Mouse (Mus musculus) MEL (cell line): ENCODE data around the gene Hcfc1. TPM values are rescaled to one million over a fixed set of nuclear protein-coding genes. Genes with fewer than 3 reads are reported as not detected.

ENCODE experiments used
- DNase-seq: peaks from one replicate; pipeline ENCODE4 v3.0.0; 2011; ENCODE audit warnings: low read depth, low spot score
- H3K27ac ChIP-seq: 2 replicates; pipeline ENCODE4 v1.5.1; 2012; ENCODE audit warnings: low read depth, mild to moderate bottlenecking, control low read depth, low read length, moderate library complexity; ENCODE audit not compliant: control insufficient read depth
- H3K27me3 ChIP-seq, 2 experiments: fragments of 150-350 bp in 1 of 2; sonication (generic) in 1 of 2; 2 replicates each; pipeline ENCODE4 v1.6.1; 2012; ENCODE audit warnings: low read length in 2 of 2, mild to moderate bottlenecking in 2 of 2, improper control_type of control experiment in 1 of 2, moderate library complexity in 1 of 2; ENCODE audit not compliant: insufficient read depth in 2 of 2, control insufficient read depth in 1 of 2
- H3K36me3 ChIP-seq, 2 experiments: 2 replicates each; pipeline ENCODE4 v1.6.1; 2012 to 2014; ENCODE audit warnings: low read length in 2 of 2, improper control_type of control experiment in 1 of 2, inconsistent platforms in 1 of 2, mild to moderate bottlenecking in 1 of 2; ENCODE audit not compliant: insufficient read depth in 2 of 2, control insufficient read depth in 1 of 2
- H3K4me1 ChIP-seq, 2 experiments: fragments of 150-350 bp in 1 of 2; sonication (generic) in 1 of 2; 2 replicates each; pipeline ENCODE4 v1.6.1; 2012; ENCODE audit warnings: low read length in 2 of 2, improper control_type of control experiment in 1 of 2, mild to moderate bottlenecking in 1 of 2; ENCODE audit not compliant: insufficient read depth in 2 of 2, control insufficient read depth in 1 of 2
- H3K4me3 ChIP-seq, 2 experiments: fragments of 150-350 bp in 1 of 2; sonication (generic) in 1 of 2; 2 replicates each; pipeline ENCODE4 v1.5.1; 2012; ENCODE audit warnings: low read depth in 2 of 2, low read length in 2 of 2, mild to moderate bottlenecking in 2 of 2, moderate library complexity in 2 of 2, control low read depth in 1 of 2, improper control_type of control experiment in 1 of 2; ENCODE audit not compliant: control insufficient read depth in 1 of 2, insufficient read depth in 1 of 2
- H3K79me2 ChIP-seq: 2 replicates; pipeline ENCODE4 v1.6.1; 2012; ENCODE audit warnings: mild to moderate bottlenecking, low read length, moderate library complexity; ENCODE audit not compliant: control insufficient read depth, poor library complexity, insufficient read depth
- H3K9ac ChIP-seq: 2 replicates; pipeline ENCODE4 v1.6.1; 2012; ENCODE audit warnings: low read depth, mild to moderate bottlenecking, control low read depth, low read length, moderate library complexity; ENCODE audit not compliant: control insufficient read depth, poor library complexity, severe bottlenecking
- H3K9me3 ChIP-seq: fragments of 150-350 bp; sonication (generic); replicated peaks from 2 replicates; pipeline ENCODE4 v1.6.1; 2012; ENCODE audit warnings: mild to moderate bottlenecking, low read length, improper control_type of control experiment, moderate library complexity; ENCODE audit not compliant: insufficient read depth
- BHLHE40 ChIP-seq: IDR thresholded peaks from 2 replicates; pipeline ENCODE4 v1.6.1; 2012; ENCODE audit warnings: low read depth, mild to moderate bottlenecking, inconsistent platforms, low read length, improper control_type of control experiment, borderline replicate concordance
- CHD2 ChIP-seq: IDR thresholded peaks from 2 replicates; pipeline ENCODE4 v1.6.1; 2011; ENCODE audit warnings: low read length, improper control_type of control experiment
- CTCF ChIP-seq, 3 experiments: IDR thresholded peaks in 2 of 3; conservative IDR thresholded peaks in 1 of 3; 2 replicates each; pipeline ENCODE4 v1.5.1; 2011 to 2012; ENCODE audit warnings: low read length in 3 of 3, low read depth in 2 of 3, mild to moderate bottlenecking in 2 of 3, improper control_type of control experiment in 1 of 3, inconsistent platforms in 1 of 3, mixed read lengths in 1 of 3, moderate library complexity in 1 of 3; ENCODE audit not compliant: control insufficient read depth in 1 of 3, insufficient read depth in 1 of 3, poor library complexity in 1 of 3, severe bottlenecking in 1 of 3
- ELF1 ChIP-seq: IDR thresholded peaks from 2 replicates; pipeline ENCODE4 v1.6.1; 2014; ENCODE audit warnings: low read depth, mild to moderate bottlenecking, inconsistent platforms, low read length, improper control_type of control experiment, moderate library complexity
- GABPA ChIP-seq: IDR thresholded peaks from 2 replicates; pipeline ENCODE4 v1.6.1; 2012; ENCODE audit warnings: low read depth, mild to moderate bottlenecking, inconsistent platforms, low read length, improper control_type of control experiment, moderate library complexity
- JUND ChIP-seq: IDR thresholded peaks from 2 replicates; pipeline ENCODE4 v1.6.1; 2011; ENCODE audit warnings: low read depth, mild to moderate bottlenecking, improper control_type of control experiment, low read length
- KAT2A ChIP-seq: conservative IDR thresholded peaks from 2 replicates; pipeline ENCODE4 v1.6.1; 2012; ENCODE audit warnings: low read depth, low read length, improper control_type of control experiment, inconsistent platforms
- MAFK ChIP-seq: IDR thresholded peaks from 2 replicates; pipeline ENCODE4 v1.6.1; 2011; ENCODE audit warnings: low read depth, mild to moderate bottlenecking, low read length, improper control_type of control experiment, borderline replicate concordance
- MAZ ChIP-seq: IDR thresholded peaks from 2 replicates; pipeline ENCODE4 v1.6.1; 2012; ENCODE audit warnings: low read depth, mild to moderate bottlenecking, inconsistent platforms, low read length, improper control_type of control experiment
- MEF2A ChIP-seq: IDR thresholded peaks from 2 replicates; pipeline ENCODE4 v1.6.1; 2014; ENCODE audit warnings: low read depth, mild to moderate bottlenecking, inconsistent platforms, low read length, improper control_type of control experiment; ENCODE audit not compliant: poor library complexity, insufficient replicate concordance, severe bottlenecking; ENCODE audit errors: extremely low read depth
- MYC ChIP-seq: IDR thresholded peaks from 2 replicates; pipeline ENCODE4 v1.6.1; 2011; ENCODE audit warnings: low read depth, mild to moderate bottlenecking, low read length, improper control_type of control experiment, moderate library complexity
- NELFE ChIP-seq: IDR thresholded peaks from 2 replicates; pipeline ENCODE4 v1.6.1; 2011; ENCODE audit warnings: low read depth, low read length, improper control_type of control experiment
- NRF1 ChIP-seq: IDR thresholded peaks from 2 replicates; pipeline ENCODE4 v1.6.1; 2014; ENCODE audit warnings: low read depth, mild to moderate bottlenecking, inconsistent platforms, low read length, improper control_type of control experiment, moderate library complexity; ENCODE audit not compliant: poor library complexity, insufficient read depth, severe bottlenecking
- POLR2A ChIP-seq, 2 experiments: IDR thresholded peaks; 2 replicates each; pipeline ENCODE4 v1.6.1; 2011 to 2012; ENCODE audit warnings: low read length in 2 of 2, mild to moderate bottlenecking in 2 of 2, control low read depth in 1 of 2, improper control_type of control experiment in 1 of 2, low read depth in 1 of 2, moderate library complexity in 1 of 2; ENCODE audit not compliant: control insufficient read depth in 1 of 2, insufficient read depth in 1 of 2, poor library complexity in 1 of 2
- POLR2AphosphoS2 ChIP-seq: IDR thresholded peaks from 2 replicates; pipeline ENCODE4 v1.6.1; 2011; ENCODE audit warnings: low read length, improper control_type of control experiment
- RAD21 ChIP-seq: IDR thresholded peaks from 2 replicates; pipeline ENCODE4 v1.6.1; 2011; ENCODE audit warnings: mild to moderate bottlenecking, low read depth, low read length, improper control_type of control experiment
- SIN3A ChIP-seq: IDR thresholded peaks from 2 replicates; pipeline ENCODE4 v1.6.1; 2012; ENCODE audit warnings: low read length, improper control_type of control experiment, inconsistent platforms
- SMC3 ChIP-seq: IDR thresholded peaks from 2 replicates; pipeline ENCODE4 v1.6.1; 2011; ENCODE audit warnings: low read depth, low read length, improper control_type of control experiment
- TBP ChIP-seq: IDR thresholded peaks from 2 replicates; pipeline ENCODE4 v1.8.0; 2011; ENCODE audit warnings: low read depth, low read length, improper control_type of control experiment
- TCF12 ChIP-seq: IDR thresholded peaks from 2 replicates; pipeline ENCODE4 v1.6.1; 2014; ENCODE audit warnings: low read depth, mild to moderate bottlenecking, inconsistent platforms, low read length, improper control_type of control experiment, moderate library complexity
- UBTF ChIP-seq: IDR thresholded peaks from 2 replicates; pipeline ENCODE4 v1.6.1; 2012; ENCODE audit warnings: low read depth, mild to moderate bottlenecking, inconsistent platforms, low read length, improper control_type of control experiment, moderate library complexity, borderline replicate concordance; ENCODE audit not compliant: insufficient read depth
- USF2 ChIP-seq, 2 experiments: IDR thresholded peaks; 2 replicates each; pipeline ENCODE4 v1.6.1; 2011 to 2012; ENCODE audit warnings: improper control_type of control experiment in 2 of 2, low read length in 2 of 2, borderline replicate concordance in 1 of 2, inconsistent platforms in 1 of 2, low read depth in 1 of 2, mild to moderate bottlenecking in 1 of 2; ENCODE audit not compliant: insufficient read depth in 1 of 2
- ZC3H11A ChIP-seq: IDR thresholded peaks from 2 replicates; pipeline ENCODE4 v1.6.1; 2012; ENCODE audit warnings: low read depth, mild to moderate bottlenecking, inconsistent platforms, low read length, improper control_type of control experiment
- polyA plus RNA-seq, 2 experiments: library from polyadenylated mRNA; stranded (reverse) in 1 of 2; unstranded in 1 of 2; fragments of >175 nt in 1 of 2; fragments of >200 nt in 1 of 2; gene quantifications; 2 replicates each; pipeline versions ENCODE4 v1.2.1 to v1.2.4; 2012; ENCODE audit warnings: low replicate concordance in 2 of 2, low read depth in 1 of 2; ENCODE audit not compliant: insufficient read length in 2 of 2, insufficient read depth in 1 of 2, missing spikeins in 1 of 2
- total RNA-seq: library from RNA; depleted of rRNA; stranded (reverse); fragments of 300-350 nt; gene quantifications from 2 replicates; pipeline ENCODE4 v1.2.3, GENCODE M21; 2012

Gene Hcfc1
- total and polyA plus RNA-seq, 3 experiments, result 40.8 to 146 (median 53.6) TPM

DNA sequence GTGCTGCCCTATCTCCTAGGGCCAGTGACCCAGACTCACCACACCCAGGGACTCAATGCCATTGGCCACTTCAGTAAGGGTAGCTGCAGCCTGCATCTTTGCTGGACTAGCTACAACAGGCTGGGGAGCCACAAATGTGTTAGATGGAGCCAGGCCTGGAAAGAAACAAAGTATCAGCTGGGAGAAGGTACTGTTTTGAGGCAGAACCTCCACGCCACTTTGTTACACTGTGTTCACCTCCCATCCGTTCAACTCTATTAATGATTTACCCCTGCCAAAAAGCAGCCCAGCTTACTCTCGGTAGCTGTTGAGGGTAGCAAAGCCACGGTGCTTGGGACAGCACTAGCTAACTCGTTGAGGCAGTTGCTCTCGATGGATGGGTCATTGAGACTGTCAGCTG is 19.3 kb downstream of the Hcfc1 start:
- Histone ChIP-seq H3K9ac (no peak overlapping the region), H3K27ac (no peak overlapping the region), H3K36me3 (peaks cover 9 to 18% of the 10 kb centered on the region in 2 experiments), H3K4me1 (peaks cover 0 to 10% of the 10 kb centered on the region in 2 experiments; a peak in 3 of 4 replicates), H3K27me3 (no peaks in the 10 kb centered on the region), H3K79me2 (no peaks in the 10 kb centered on the region; the same call in 1 of the 2 replicates), H3K4me3 (no peak overlapping the region), H3K9me3 (no peaks in the 10 kb centered on the region)
- DNase-seq, result no peak
- TF ChIP-seq USF2 (IDR thresholded peaks at IDR 0.05; ENCODE audit: borderline replicate concordance in 1 of 2, insufficient read depth in 1 of 2, low read depth in 1 of 2, low read length in 2 of 2) (no peak), SMC3 (no peak), NELFE (no peak), KAT2A (no peak), TCF12 (no peak), CTCF (IDR thresholded peaks at IDR 0.05 in 2 of 3, conservative IDR thresholded peaks at IDR 0.05 in 1 of 3; ENCODE audit: control insufficient read depth in 1 of 3, insufficient read depth in 1 of 3, low read depth in 2 of 3, low read length in 3 of 3, poor library complexity in 1 of 3, severe bottlenecking in 1 of 3) (no peak), UBTF (no peak), MAFK (no peak), TBP (no peak), POLR2A (IDR thresholded peaks at IDR 0.05; ENCODE audit: control insufficient read depth in 1 of 2, insufficient read depth in 1 of 2, low read depth in 1 of 2, low read length in 2 of 2, poor library complexity in 1 of 2) (no peak), NRF1 (no peak), SIN3A (no peak), ZC3H11A (no peak), MEF2A (no peak), BHLHE40 (no peak), JUND (no peak), ELF1 (no peak), MAZ (no peak), MYC (no peak)

DNA sequence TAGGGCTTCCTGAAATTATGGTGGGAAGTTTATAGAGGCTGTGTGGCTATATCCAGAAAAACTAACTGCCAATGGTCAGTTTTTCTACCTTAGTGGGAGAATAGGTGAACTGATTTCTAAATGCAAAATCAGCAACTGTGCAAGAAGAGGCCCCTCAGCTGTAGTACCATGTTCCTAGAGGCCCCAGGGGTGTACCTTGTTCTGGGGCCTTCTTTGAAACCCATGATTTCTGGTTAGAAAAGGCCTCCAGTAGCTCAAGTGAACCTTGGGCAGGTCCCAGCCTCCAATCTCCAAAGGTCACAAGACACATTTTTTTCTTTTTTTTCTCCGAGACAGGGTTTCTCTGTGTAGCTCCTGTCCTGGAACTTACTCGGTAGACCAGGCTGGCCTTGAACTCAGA is 23.9 kb downstream of the Hcfc1 start:
- TF ChIP-seq SMC3 (no peak), CHD2 (no peak), POLR2AphosphoS2 (no peak), ZC3H11A (no peak), RAD21 (no peak), JUND (no peak), GABPA (no peak)
- no peak overlapping the region for H3K9ac ChIP-seq
- no peak overlapping the region for H3K4me3 ChIP-seq
- no peaks in the 10 kb centered on the region; the same call in 1 of the 2 replicates for H3K79me2 ChIP-seq
- H3K27me3 ChIP-seq, result no peaks in the 10 kb centered on the region
- H3K4me1 ChIP-seq, result peaks cover 0 to 19% of the 10 kb centered on the region in 2 experiments; a peak in 3 of 4 replicates
- no peaks in the 10 kb centered on the region for H3K9me3 ChIP-seq
- H3K36me3 ChIP-seq, result peaks cover 7 to 27% of the 10 kb centered on the region in 2 experiments
- no peak overlapping the region; the same call in 1 of the 2 replicates for H3K27ac ChIP-seq
- DNase-seq, result no peak
